Mouse (Mus musculus): ENCODE data around the gene Atp5h.

Atp5h gene

GRCm38 (mm10) chr11:115372015-115372414, 47.7 kb downstream of the Atp5h start:
- ATAC-seq (ENCODE audit: insufficient number of reproducible peaks, low FRiP score, low TSS enrichment): no peak

DNA sequence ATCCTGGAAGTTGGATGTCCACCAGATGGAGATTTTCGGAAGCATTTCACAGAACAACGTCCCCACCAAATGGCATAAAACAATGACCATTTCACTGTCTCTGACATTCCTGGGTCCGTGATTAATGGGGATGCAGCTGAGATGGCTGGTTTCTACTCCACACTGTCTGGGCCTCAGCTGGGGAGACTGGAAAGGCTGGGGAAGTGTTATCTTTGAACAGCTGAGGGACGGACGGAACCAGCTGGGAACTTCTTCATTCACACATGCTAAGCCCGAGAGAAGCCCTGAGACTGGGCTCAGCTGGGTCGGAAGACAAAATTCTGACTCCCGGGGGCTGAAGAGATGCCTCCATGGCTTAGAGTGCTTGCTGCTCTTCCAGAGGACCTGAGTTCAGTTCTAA, 48.4 kb downstream of the Atp5h start:
- ATAC-seq (ENCODE audit: insufficient number of reproducible peaks, low FRiP score, low TSS enrichment): no peak

DNA sequence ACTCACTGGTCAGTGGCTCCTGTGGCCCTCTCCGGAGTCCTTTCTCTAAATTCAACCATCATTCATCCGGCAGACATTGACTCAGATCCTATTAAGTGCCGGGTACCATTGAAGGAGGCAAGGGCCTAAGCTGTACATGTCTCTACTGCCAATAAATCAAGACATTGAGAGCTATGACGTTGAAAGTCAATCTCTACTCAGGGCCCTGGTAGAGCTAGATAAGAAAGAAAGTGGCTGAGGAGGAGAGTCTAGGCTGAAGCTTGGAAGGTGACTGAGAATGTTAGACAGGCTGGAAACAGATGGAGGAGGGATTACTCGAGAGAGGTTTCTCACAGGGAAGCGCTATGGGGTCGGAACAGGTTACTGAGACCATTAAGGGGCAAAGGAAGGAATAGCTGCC, 49.4 kb downstream of the Atp5h start:
- no peak for ATAC-seq (ENCODE audit: insufficient number of reproducible peaks, low FRiP score, low TSS enrichment)

- peak; percentile 73; the same call in 1 of the 2 replicates for ATAC-seq (ENCODE audit: insufficient number of reproducible peaks, low FRiP score, low TSS enrichment)
Observed at GRCm38 (mm10) chr11:115367395-115367944, 52.3 kb downstream of the Atp5h start, which contains the start of gene Hid1. Gene Hid1, minus strand, starts transcription at chr11:115367756.

DNA sequence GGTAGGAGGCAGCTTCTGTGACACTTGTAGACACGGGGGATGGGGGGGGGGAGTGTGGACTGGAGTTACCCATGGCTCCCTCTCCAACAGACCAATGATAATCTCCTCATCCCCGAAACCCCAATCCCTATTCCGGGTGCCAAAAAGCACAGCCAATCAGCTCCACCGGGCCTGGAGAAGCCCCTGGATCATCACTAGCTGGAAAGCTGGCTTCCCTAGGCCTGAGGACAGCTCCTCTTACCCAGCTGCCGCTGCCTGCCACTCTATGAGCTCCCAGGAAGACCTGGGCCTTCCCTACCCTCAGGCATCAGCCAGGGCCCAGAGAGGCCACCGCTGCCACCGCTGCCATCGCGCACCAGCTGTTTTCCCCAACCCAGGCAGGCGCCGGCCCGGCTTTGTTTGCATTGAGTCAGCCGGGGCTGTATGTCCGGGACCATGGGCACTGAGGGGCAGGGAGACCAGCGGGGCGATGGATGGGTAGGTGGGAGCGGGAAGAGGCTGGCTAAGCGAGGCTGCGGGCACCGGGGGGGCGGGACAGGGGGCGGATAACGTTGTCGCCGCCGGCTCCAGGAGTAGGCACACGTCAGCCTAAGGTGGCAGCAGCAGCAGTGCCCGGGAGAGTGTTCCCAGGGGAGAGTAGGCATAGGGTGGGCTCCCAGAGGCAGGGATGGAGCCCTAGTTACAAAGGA, 52.9 kb downstream of the Atp5h start:
- peak; percentile 53; the same call in 1 of the 2 replicates for ATAC-seq (ENCODE audit: insufficient number of reproducible peaks, low FRiP score, low TSS enrichment)

DNA sequence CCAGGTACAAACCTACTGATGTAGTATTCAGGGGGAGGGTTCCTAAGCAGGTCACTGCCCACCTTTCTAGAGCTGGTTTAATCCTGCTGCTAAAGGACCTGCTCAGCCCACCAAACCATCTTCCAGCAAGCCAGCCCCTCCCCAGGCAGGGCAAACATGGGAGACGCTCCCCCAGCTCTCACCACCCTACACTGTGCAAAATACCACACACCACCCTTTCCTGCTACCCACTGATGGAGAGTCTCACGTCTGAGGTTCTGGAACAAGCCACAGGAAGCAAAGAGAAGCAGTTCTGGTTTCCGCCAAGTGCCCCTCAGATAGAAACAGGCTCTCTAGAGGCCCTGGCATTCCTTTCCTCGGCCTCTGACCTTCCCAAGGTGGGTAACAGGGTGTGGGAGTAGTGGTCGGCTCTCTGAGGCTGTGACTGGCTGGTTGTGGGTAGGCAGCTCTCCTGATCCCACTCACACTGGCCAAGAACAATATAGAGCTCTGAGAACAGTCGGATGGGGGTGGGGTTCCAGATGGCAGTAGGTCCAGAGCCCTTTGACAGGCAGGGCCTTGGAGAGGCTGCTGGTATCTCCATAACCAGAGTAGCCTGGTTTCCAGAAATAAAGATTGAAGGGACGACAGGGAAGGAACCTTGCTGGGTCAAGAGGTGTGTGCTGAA, 53.6 kb downstream of the Atp5h start:
- peak; percentile 18; the same call in 1 of the 2 replicates for ATAC-seq (ENCODE audit: insufficient number of reproducible peaks, low FRiP score, low TSS enrichment)
